Mouse (Mus musculus) cerebellum, adult (tissue): Measurements from ENCODE around the gene Irf2.
A peak's percentile ranks its signal among the peaks of the same experiment; 100 is the strongest.

Experiments used
- ATAC-seq: cut with Nextera tagmentation; 2 replicates; pipeline ENCODE4 v1.9.2; 2017; ENCODE audit warnings: mild to moderate bottlenecking, moderate library complexity, mixed read lengths; ENCODE audit not compliant: insufficient number of reproducible peaks, low FRiP score, low TSS enrichment

Irf2 gene

GRCm38 (mm10) chr8:46739003-46739949 lies at the start of gene Irf2:
Gene Irf2, plus strand, starts transcription at chr8:46739732.
- ATAC-seq: peak; percentile 66

GRCm38 (mm10) chr8:46690111-46690510 lies 49.4 kb upstream of the Irf2 start:
- ATAC-seq: no peak

GRCm38 (mm10) chr8:46690581-46690980 lies 49.0 kb upstream of the Irf2 start:
- no peak for ATAC-seq

GRCm38 (mm10) chr8:46691360-46691759 lies 48.2 kb upstream of the Irf2 start:
- ATAC-seq: no peak

- no peak for ATAC-seq
These were observed 43.1 kb upstream of the Irf2 start for GRCm38 (mm10) chr8:46696256-46697041.

- ATAC-seq: no peak
These were observed 42.0 kb upstream of the Irf2 start for GRCm38 (mm10) chr8:46697566-46697965.

GRCm38 (mm10) chr8:46698162-46698561 lies 41.4 kb upstream of the Irf2 start:
- ATAC-seq: no peak

GRCm38 (mm10) chr8:46705145-46705544 lies 34.4 kb upstream of the Irf2 start:
- no peak for ATAC-seq

GRCm38 (mm10) chr8:46706730-46707129 lies 32.8 kb upstream of the Irf2 start:
- ATAC-seq: no peak

GRCm38 (mm10) chr8:46709302-46709701 lies 30.2 kb upstream of the Irf2 start:
- no peak for ATAC-seq

GRCm38 (mm10) chr8:46710289-46710688 lies 29.2 kb upstream of the Irf2 start:
- ATAC-seq: no peak

- no peak for ATAC-seq
These were observed 28.0 kb upstream of the Irf2 start for GRCm38 (mm10) chr8:46711496-46711895.

- no peak for ATAC-seq
These were observed 26.4 kb upstream of the Irf2 start for GRCm38 (mm10) chr8:46713178-46713577.

- no peak for ATAC-seq
These were observed 25.7 kb upstream of the Irf2 start for GRCm38 (mm10) chr8:46713844-46714243.

GRCm38 (mm10) chr8:46714400-46714799 lies 25.1 kb upstream of the Irf2 start:
- ATAC-seq: no peak

- no peak for ATAC-seq
These were observed 23.1 kb upstream of the Irf2 start for GRCm38 (mm10) chr8:46716477-46716876.

- ATAC-seq: no peak
These were observed 22.4 kb upstream of the Irf2 start for GRCm38 (mm10) chr8:46717170-46717569.

GRCm38 (mm10) chr8:46718301-46718700 lies 21.2 kb upstream of the Irf2 start:
- no peak for ATAC-seq

GRCm38 (mm10) chr8:46718747-46719146 lies 20.8 kb upstream of the Irf2 start:
- ATAC-seq: no peak

GRCm38 (mm10) chr8:46720656-46721055 lies 18.9 kb upstream of the Irf2 start:
- ATAC-seq: no peak
